Mouse (Mus musculus) hindbrain, embryonic 11.5 days (tissue): ENCODE results near the gene Olfr239. TPM values are rescaled to one million over a fixed set of nuclear protein-coding genes. Genes with fewer than 3 reads are reported as not detected.
"Not testable (repeated sequence)": the region's sequence is repeated elsewhere in the genome, so short reads cannot be mapped to it uniquely, and the experiment has no call there.

ENCODE experiments used
- ATAC-seq: fragments of 200-750 bp; cut with Nextera tagmentation; 2 replicates; pipeline ENCODE4 v1.8.0; 2017; ENCODE audit warnings: mild to moderate bottlenecking, moderate TSS enrichment, moderate library complexity; ENCODE audit not compliant: low FRiP score
- DNase-seq: peaks from one replicate; pipeline ENCODE4 v3.0.0-alpha.2; 2015; ENCODE audit warnings: low spot score
- H3K27ac ChIP-seq: fragments of 300-500 bp; sonication (generic); 2 replicates; pipeline ENCODE4 v1.5.1; 2014; ENCODE audit warnings: mild to moderate bottlenecking, low read depth, low read length
- H3K27me3 ChIP-seq: fragments of 300-500 bp; sonication (generic); 2 replicates; pipeline ENCODE4 v1.6.1; 2014; ENCODE audit warnings: mild to moderate bottlenecking, low read length, moderate library complexity, mixed read lengths; ENCODE audit not compliant: control insufficient read depth, insufficient read depth
- H3K36me3 ChIP-seq: fragments of 300-500 bp; sonication (generic); 2 replicates; pipeline ENCODE4 v1.6.1; 2014; ENCODE audit warnings: mild to moderate bottlenecking, low read length, moderate library complexity, mixed read lengths; ENCODE audit not compliant: control insufficient read depth, insufficient read depth
- H3K4me1 ChIP-seq: fragments of 300-500 bp; sonication (generic); replicated peaks from 2 replicates; pipeline ENCODE4 v1.6.1; 2014; ENCODE audit warnings: low read length, mixed read lengths; ENCODE audit not compliant: control insufficient read depth, insufficient read depth
- H3K4me2 ChIP-seq: fragments of 300-500 bp; sonication (generic); replicated peaks from 2 replicates; pipeline ENCODE4 v1.6.1; 2014; ENCODE audit warnings: mild to moderate bottlenecking, low read depth, low read length
- H3K4me3 ChIP-seq: fragments of 300-500 bp; sonication (generic); 2 replicates; pipeline ENCODE4 v1.5.1; 2014; ENCODE audit warnings: low read depth, low read length
- H3K9ac ChIP-seq: fragments of 300-500 bp; sonication (generic); 2 replicates; pipeline ENCODE4 v1.6.1; 2014; ENCODE audit warnings: low read depth, low read length
- H3K9me3 ChIP-seq: fragments of 300-500 bp; sonication (generic); 2 replicates; pipeline ENCODE4 v1.6.1; 2016; ENCODE audit warnings: low read length; ENCODE audit not compliant: control insufficient read depth
- WGBS: fragments of 180-500 bp; shearing (Covaris S2); extraction: QIAGEN DNeasy Blood & Tissue Kit; methylation state at CpG from one replicate; pipeline ENCODE4 v1.1.7; 2014; 5-methylcytosine and 5-hydroxymethylcytosine counted together
- polyA plus RNA-seq: library from polyadenylated mRNA; unstranded; fragments of >200 nt; fragmentation: Nextera tagmentation; extraction: Ambion mirVana; gene quantifications from 2 replicates; pipeline ENCODE4 v1.2.1, GENCODE M21; 2014

Olfr239 gene
- not detected in 2 replicates for polyA plus RNA-seq

GRCm38 (mm10) chr17:33191002-33191401 lies at the start of gene Olfr239:
TSS of gene Olfr239 (plus strand) at chr17:33191302.
- not testable (repeated sequence) for H3K27me3 ChIP-seq, H3K4me1 ChIP-seq, H3K36me3 ChIP-seq, H3K27ac ChIP-seq, H3K4me3 ChIP-seq, H3K9me3 ChIP-seq, ATAC-seq, DNase-seq, H3K4me2 ChIP-seq, H3K9ac ChIP-seq
- WGBS = no CpG with 5 or more reads among the region's 2 CpGs

- WGBS = 77% methylated on average over 1 of the region's 1 CpGs
- not testable (repeated sequence) for H3K9me3 ChIP-seq, H3K36me3 ChIP-seq, ATAC-seq, H3K27ac ChIP-seq, H3K4me2 ChIP-seq, H3K9ac ChIP-seq, H3K27me3 ChIP-seq, H3K4me1 ChIP-seq, H3K4me3 ChIP-seq, DNase-seq
Measured at GRCm38 (mm10) chr17:33168147-33168546, 23.0 kb upstream of the Olfr239 start, which contains the start of gene Olfr55. TSS of gene Olfr55 (plus strand) at chr17:33168447.

GRCm38 (mm10) chr17:33221590-33221989 lies 30.5 kb downstream of the Olfr239 start, which contains the start of gene Olfr1564:
TSS of gene Olfr1564 (minus strand) at chr17:33221690.
- Histone ChIP-seq H3K4me3 (no peak within 1 kb of the TSS), H3K9me3 (no peaks in the 10 kb centered on the region), H3K27me3 (no peaks in the 10 kb centered on the region), H3K4me2 (no peak within 1 kb of the TSS), H3K27ac (no peak within 1 kb of the TSS), H3K36me3 (no peaks in the 10 kb centered on the region), H3K4me1 (no peaks in the 10 kb centered on the region), H3K9ac (no peak within 1 kb of the TSS)
- WGBS = 87% methylated on average over 2 of the region's 2 CpGs
- no peak for ATAC-seq
- DNase-seq = no peak

- H3K27ac ChIP-seq, H3K36me3 ChIP-seq, H3K27me3 ChIP-seq, ATAC-seq, H3K4me1 ChIP-seq, H3K4me3 ChIP-seq, H3K4me2 ChIP-seq, H3K9ac ChIP-seq, H3K9me3 ChIP-seq, DNase-seq: not testable (repeated sequence)
- WGBS = 93% methylated on average over 1 of the region's 1 CpGs
Measured at GRCm38 (mm10) chr17:33236646-33237045, 45.5 kb downstream of the Olfr239 start.

Other genes starting within 250 kb of the Olfr239 start
- gene Cyp4f13, start 243.9 kb upstream of the Olfr239 start, polyA plus RNA-seq = 3.1 and 5.5 TPM in 2 replicates
- gene Zfp472, start 225.5 kb upstream of the Olfr239 start, polyA plus RNA-seq = 13.4 TPM in 2 replicates
- 18.5 and 18.6 TPM in 2 replicates for gene Zfp952, start 198.2 kb upstream of the Olfr239 start, polyA plus RNA-seq
- gene Zfp763, start 157.9 kb upstream of the Olfr239 start, polyA plus RNA-seq = 20.6 and 24.5 TPM in 2 replicates
- gene 4921501E09Rik, start 123.2 kb upstream of the Olfr239 start, polyA plus RNA-seq = not detected in 2 replicates
- gene Zfp563, start 102.0 kb upstream of the Olfr239 start, polyA plus RNA-seq = 11.4 and 15.2 TPM in 2 replicates
- gene Morc2b, start 51.6 kb upstream of the Olfr239 start, polyA plus RNA-seq = 0.14 and 0.22 TPM in 2 replicates
- gene Olfr55, start 22.9 kb upstream of the Olfr239 start, polyA plus RNA-seq = 0.04 and 0.05 TPM in 2 replicates
- gene Olfr1564, start 30.4 kb downstream of the Olfr239 start, polyA plus RNA-seq = 0.06 TPM in 1 of 2 replicates, not detected in the other
- gene Zfp955a, start 63.8 kb downstream of the Olfr239 start, polyA plus RNA-seq = 18.9 and 20.7 TPM in 2 replicates
- gene Olfr63, start 73.4 kb downstream of the Olfr239 start, polyA plus RNA-seq = 0.03 and 0.05 TPM in 2 replicates
- gene Zfp955b, start 98.2 kb downstream of the Olfr239 start, polyA plus RNA-seq = 9.8 and 10.4 TPM in 2 replicates
- gene Zfp81, start 167.6 kb downstream of the Olfr239 start, polyA plus RNA-seq = 15.6 and 18.5 TPM in 2 replicates
- 21.6 and 23.7 TPM in 2 replicates for gene Zfp101, start 203.3 kb downstream of the Olfr239 start, polyA plus RNA-seq
- gene Actl9, start 241.6 kb downstream of the Olfr239 start, polyA plus RNA-seq = not detected in 2 replicates